Mouse (Mus musculus): ENCODE data around the gene Sncb.

Sncb gene

GRCm38 (mm10) chr13:54783235-54783634 is 16.8 kb upstream of the Sncb start:
- no peak for DNase-seq (ENCODE audit: low spot score in 2 of 2)

GRCm38 (mm10) chr13:54781086-54781485 is 14.7 kb upstream of the Sncb start:
- DNase-seq (ENCODE audit: low spot score in 2 of 2): no peak

DNA sequence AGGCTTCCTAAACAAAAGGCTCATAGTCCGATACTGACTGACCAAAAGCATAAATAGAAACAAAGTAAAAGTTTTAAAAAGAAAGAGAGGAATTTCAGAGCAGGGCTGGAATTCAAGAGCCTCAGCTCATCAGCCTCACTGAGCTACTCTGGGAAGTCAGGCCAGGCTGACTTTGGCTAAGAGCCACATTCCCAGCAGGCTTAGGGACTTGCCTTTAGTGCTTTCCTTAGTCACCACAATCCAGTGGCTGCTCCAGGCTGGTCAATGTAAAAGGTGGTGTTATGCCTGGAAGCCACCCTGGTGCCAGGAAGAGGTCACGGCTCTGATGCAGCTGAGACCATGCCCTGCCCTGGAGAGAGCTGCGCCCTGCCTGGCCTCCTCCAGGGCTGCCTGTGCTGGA is 14.2 kb upstream of the Sncb start:
- DNase-seq (ENCODE audit: low spot score in 2 of 2): no peak

DNA sequence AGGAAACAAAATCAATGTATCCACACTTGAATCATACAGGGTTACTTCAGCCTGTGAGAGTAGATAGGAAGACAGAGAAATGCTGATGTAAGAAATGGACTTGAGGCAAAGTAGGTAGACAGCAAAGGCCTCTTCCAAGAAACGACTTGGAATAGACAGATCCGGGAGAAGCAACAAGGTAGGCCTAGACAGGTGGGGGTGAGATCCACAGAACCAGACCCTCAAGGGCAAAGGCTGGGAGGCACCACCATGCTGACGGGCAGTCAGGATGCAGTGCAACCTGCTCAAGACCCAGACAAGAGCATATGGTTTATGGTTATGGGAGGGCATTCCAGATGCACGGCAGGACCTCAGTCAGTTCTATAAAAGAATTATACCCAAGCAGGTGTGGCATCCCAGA is 617 bp upstream of the Sncb start:
- no peak for DNase-seq (ENCODE audit: low spot score in 2 of 2)

DNA sequence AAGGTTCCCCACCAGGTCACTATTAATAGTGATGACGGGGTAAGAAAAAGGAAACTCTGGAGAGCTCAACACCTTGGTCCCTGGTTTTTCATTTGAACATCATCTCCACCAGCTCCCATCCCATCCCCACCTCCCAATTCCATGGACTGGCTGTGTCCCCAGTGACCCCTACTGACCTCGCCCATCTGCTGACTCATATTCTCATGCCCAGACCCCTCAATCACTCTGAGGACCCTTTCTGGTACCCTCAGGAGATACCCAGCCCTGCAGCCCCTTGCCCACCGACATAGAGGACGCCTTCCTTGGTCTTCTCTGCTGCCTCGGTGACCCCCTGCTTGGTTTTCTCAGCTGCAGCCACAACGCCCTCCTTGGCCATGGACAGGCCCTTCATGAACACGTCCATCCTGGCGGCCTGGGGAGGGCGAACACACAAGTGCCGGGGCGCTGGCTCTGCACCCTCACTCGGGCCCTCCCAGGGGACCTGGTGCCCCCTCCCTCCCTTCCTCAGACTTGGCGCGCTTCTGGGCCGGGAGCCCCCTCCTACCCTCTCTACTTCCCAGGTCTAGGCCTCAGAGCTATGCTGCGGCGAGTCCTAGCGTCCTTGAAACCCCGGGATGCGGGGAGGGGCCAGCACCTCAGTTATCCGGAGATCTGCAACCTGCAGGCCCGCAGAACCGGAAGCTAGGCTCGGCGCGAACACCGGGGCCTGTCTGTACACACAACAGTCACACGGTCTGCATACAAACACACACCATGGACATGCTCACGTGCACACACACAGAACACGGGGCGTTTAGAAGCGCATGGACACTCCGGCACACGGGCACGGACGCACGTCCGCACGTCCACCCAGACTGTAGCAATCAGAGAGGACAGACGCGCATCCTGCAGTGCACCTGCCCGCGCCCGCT is 859 bp downstream of the Sncb start:
- peak in 1 of 2 experiments; percentile 29 for DNase-seq (ENCODE audit: low spot score in 2 of 2)

- DNase-seq (ENCODE audit: low spot score in 2 of 2): no peak
These were observed 5.5 kb downstream of the Sncb start for GRCm38 (mm10) chr13:54760906-54761305.

DNA sequence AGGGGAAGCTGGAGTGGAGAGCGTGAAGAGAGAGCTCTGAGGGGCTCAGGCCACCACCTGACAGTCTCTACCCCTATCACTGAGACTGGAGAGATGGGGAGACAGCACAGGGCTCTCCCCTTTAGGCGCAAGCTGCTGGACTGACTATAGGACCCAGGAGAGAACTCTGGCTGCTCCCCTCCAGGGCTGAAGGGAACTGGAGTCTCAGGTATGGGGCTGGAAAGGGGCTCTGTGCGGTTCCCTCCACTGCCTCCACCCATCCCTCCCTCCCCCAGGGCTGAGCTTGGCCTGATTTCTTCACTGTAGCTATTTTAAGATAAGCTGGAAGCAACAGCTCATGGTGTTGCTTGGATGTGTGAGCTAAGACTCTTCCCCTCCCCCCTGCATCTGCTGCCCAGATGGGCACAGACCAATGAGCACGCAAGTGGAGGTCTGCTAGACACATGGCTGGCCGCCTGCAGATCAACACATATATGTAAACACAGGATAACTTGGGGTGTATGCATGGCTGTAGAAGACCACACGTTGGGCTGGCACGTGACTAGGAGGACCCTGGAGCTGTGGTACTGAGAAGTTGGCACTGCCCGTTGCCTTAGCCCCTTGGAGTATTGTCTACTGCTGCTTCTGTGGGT is 6.1 kb downstream of the Sncb start:
- peak in 1 of 2 experiments; percentile 66 for DNase-seq (ENCODE audit: low spot score in 2 of 2)

GRCm38 (mm10) chr13:54759496-54759895 is 6.9 kb downstream of the Sncb start:
- no peak for DNase-seq (ENCODE audit: low spot score in 2 of 2)

- no peak for DNase-seq (ENCODE audit: low spot score in 2 of 2)
These were observed 7.5 kb downstream of the Sncb start for GRCm38 (mm10) chr13:54758756-54759470.

- peak; percentile 84 to 86 for DNase-seq (ENCODE audit: low spot score in 2 of 2)
These were observed 8.2 kb downstream of the Sncb start for GRCm38 (mm10) chr13:54758045-54758755.

GRCm38 (mm10) chr13:54757093-54757830 is 9.1 kb downstream of the Sncb start:
- DNase-seq (ENCODE audit: low spot score in 2 of 2): no peak

GRCm38 (mm10) chr13:54756156-54756712 is 10.2 kb downstream of the Sncb start:
- DNase-seq (ENCODE audit: low spot score in 2 of 2): no peak

DNA sequence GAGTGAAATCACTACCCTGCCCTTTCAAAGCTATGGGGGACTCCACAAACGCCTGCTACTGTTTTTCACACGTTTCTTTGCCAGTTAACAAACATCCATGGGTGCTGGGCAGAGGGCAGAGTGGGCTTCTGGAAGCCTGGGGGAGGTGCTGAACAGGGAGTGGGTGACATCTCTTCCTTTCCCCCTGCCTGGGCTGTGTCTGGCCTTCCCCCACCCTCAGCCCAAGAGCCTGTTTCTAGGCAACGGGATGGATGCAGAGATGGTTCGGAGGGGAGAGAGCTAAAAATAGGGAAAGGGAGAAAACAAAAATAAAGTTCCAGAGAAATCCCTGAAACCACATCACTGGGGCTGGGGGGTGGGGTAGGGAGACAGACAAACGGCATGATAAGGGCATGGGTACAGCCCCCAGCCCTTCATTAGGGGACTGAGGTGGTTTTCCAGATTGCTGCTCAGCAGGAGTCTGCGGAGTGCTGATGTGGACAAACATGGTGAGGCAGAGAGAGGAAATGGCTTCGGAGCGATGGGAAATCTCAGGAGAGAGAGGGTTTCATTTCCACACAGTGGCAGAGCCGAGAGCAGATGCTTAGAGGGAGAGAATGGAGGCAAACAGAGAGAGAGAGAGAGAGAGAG is 11.1 kb downstream of the Sncb start:
- no peak for DNase-seq (ENCODE audit: low spot score in 2 of 2)

- no peak for DNase-seq (ENCODE audit: low spot score in 2 of 2)
These were observed 12.0 kb downstream of the Sncb start for GRCm38 (mm10) chr13:54754169-54755080.

DNA sequence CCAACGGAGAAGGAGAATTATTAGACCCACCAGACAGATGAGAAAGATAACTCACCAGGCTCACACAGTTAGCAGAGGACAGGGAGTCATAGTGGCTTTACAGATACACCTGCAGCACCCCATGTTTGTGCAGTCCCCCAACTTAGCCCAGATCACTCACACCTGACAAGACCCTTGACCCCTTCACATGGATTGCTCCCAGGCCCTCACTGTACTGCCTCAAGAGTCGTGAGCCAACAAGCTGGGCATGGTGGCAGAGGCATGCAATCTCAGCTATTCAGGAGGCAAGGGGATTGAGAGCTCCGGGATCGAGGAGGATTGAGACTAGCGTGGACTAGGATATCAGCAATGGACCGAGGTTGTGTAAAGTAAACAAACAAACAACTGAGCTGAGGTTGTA is 12.7 kb downstream of the Sncb start:
- DNase-seq (ENCODE audit: low spot score in 2 of 2): no peak

GRCm38 (mm10) chr13:54752656-54753055 is 13.7 kb downstream of the Sncb start:
- DNase-seq (ENCODE audit: low spot score in 2 of 2): peak; percentile 65 to 75

DNA sequence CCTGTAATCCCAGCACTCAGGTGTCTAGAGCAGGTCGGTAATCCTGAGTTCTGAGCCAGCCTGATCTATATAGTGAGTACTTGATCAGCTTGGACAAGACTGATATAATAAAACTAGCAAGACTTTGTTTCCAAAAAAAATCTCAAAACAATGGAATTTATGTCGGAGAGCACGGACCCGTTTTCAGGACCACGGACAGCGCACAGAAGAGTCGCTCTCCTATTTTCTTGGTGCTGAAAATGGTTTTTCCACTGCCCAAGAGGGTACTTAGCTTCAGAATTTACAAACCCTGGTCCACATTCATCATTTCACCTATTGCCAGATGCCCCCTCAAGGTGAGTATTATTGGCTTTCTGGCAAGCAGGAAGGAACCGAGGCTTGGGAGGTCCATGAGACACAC is 15.7 kb downstream of the Sncb start:
- DNase-seq (ENCODE audit: low spot score in 2 of 2): no peak

DNA sequence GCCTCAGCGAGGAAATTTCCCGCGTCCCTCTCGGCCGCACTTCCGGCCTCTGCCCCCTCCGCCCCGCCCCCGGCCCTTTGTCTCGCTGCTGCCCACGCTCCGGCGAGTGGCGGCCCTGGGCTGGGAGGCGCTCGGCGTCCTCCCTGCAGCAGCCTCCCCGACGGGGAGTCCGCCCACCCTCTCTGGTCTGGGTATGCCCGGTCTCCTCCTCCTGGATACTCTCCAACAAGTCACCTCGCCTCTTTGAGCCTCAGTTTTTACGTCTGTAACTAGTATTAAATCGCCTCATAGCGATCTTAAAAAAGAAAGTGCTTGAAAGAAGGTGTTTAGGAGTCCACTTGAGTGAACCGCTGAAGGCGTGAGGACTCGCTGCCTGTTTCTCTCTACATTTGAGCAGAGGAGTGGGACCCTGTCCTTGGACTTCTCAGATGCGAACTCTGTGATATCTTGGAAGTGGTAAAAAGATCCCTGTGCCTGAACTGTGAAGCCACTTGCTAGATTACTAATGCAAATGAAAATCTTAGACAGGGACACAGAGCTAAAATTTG is 16.5 kb downstream of the Sncb start, which contains the start of gene Gprin1:
Gprin1 (minus strand) TSS at position 11 of the 548 bp plus-strand sequence.
- DNase-seq (ENCODE audit: low spot score in 2 of 2): no peak
